Mouse (Mus musculus): ENCODE results near the gene Myo1a.
"Not testable (repeated sequence)": the region's sequence is repeated elsewhere in the genome, so short reads cannot be mapped to it uniquely, and the experiment has no call there.

The Myo1a gene

GRCm38 (mm10) chr10:127704766-127705220 lies at the start of gene Myo1a:
TSS of gene Myo1a (plus strand) at chr10:127705170.
- no peak for DNase-seq (ENCODE audit: low spot score in 2 of 2)

- not testable (repeated sequence) for DNase-seq (ENCODE audit: low spot score in 2 of 2)
These were observed 47.4 kb upstream of the Myo1a start for GRCm38 (mm10) chr10:127657617-127658016.

- DNase-seq (ENCODE audit: low spot score in 2 of 2): no peak
These were observed 46.9 kb upstream of the Myo1a start for GRCm38 (mm10) chr10:127658076-127658475.

- no peak for DNase-seq (ENCODE audit: low spot score in 2 of 2)
These were observed 45.4 kb upstream of the Myo1a start for GRCm38 (mm10) chr10:127659551-127659950.

GRCm38 (mm10) chr10:127661291-127661914 lies 43.6 kb upstream of the Myo1a start:
- DNase-seq (ENCODE audit: low spot score in 2 of 2): no peak

GRCm38 (mm10) chr10:127661915-127662663 lies 42.9 kb upstream of the Myo1a start:
- peak; percentile 54 to 70 for DNase-seq (ENCODE audit: low spot score in 2 of 2)

- DNase-seq (ENCODE audit: low spot score in 2 of 2): peak; percentile 51 to 54
These were observed 42.2 kb upstream of the Myo1a start for GRCm38 (mm10) chr10:127662666-127663253.

GRCm38 (mm10) chr10:127663590-127663989 lies 41.4 kb upstream of the Myo1a start:
- no peak for DNase-seq (ENCODE audit: low spot score in 2 of 2)

- no peak for DNase-seq (ENCODE audit: low spot score in 2 of 2)
These were observed 40.8 kb upstream of the Myo1a start for GRCm38 (mm10) chr10:127664166-127664565.

- no peak for DNase-seq (ENCODE audit: low spot score in 2 of 2)
These were observed 40.1 kb upstream of the Myo1a start for GRCm38 (mm10) chr10:127664891-127665290.

- DNase-seq (ENCODE audit: low spot score in 2 of 2): no peak
These were observed 39.4 kb upstream of the Myo1a start for GRCm38 (mm10) chr10:127665366-127666181.

GRCm38 (mm10) chr10:127666501-127667268 lies 38.3 kb upstream of the Myo1a start, which contains the start of gene Nemp1:
TSS of gene Nemp1 (plus strand) at chr10:127666901.
- peak; percentile 59 to 62 for DNase-seq (ENCODE audit: low spot score in 2 of 2)

GRCm38 (mm10) chr10:127667269-127668092 lies 37.5 kb upstream of the Myo1a start:
- peak; percentile 26 to 46 for DNase-seq (ENCODE audit: low spot score in 2 of 2)

- peak; percentile 73 to 79 for DNase-seq (ENCODE audit: low spot score in 2 of 2)
These were observed 36.6 kb upstream of the Myo1a start, which contains the start of gene Nab2 for GRCm38 (mm10) chr10:127668093-127669050. TSS of gene Nab2 (minus strand) at chr10:127668568.

- DNase-seq (ENCODE audit: low spot score in 2 of 2): no peak
These were observed 35.8 kb upstream of the Myo1a start for GRCm38 (mm10) chr10:127669170-127669569.

GRCm38 (mm10) chr10:127670185-127670584 lies 34.8 kb upstream of the Myo1a start:
- no peak for DNase-seq (ENCODE audit: low spot score in 2 of 2)

GRCm38 (mm10) chr10:127671276-127671675 lies 33.7 kb upstream of the Myo1a start:
- peak in 1 of 2 experiments; percentile 50 for DNase-seq (ENCODE audit: low spot score in 2 of 2)

- no peak for DNase-seq (ENCODE audit: low spot score in 2 of 2)
These were observed 30.8 kb upstream of the Myo1a start for GRCm38 (mm10) chr10:127674046-127674655.
